Mouse (Mus musculus) G1E (cell line): ENCODE data around the gene Vax2.

Experiments used
- CTCF ChIP-seq: IDR thresholded peaks from 2 replicates; pipeline ENCODE4 v1.5.1; 2012; ENCODE audit warnings: low read depth, low read length, inconsistent platforms, mixed read lengths
- GATA1 ChIP-seq: IDR thresholded peaks from 2 replicates; pipeline ENCODE4 v1.6.1; 2012; ENCODE audit warnings: borderline replicate concordance, low read length, inconsistent platforms, mixed read lengths
- GATA2 ChIP-seq: IDR thresholded peaks from 2 replicates; pipeline ENCODE4 v1.6.1; 2012; ENCODE audit warnings: low read depth, low read length, inconsistent platforms, borderline replicate concordance
- POLR2AphosphoS5 ChIP-seq: IDR thresholded peaks from 2 replicates; pipeline ENCODE4 v1.6.1; 2012; ENCODE audit warnings: low read depth, low read length, inconsistent platforms; ENCODE audit not compliant: insufficient replicate concordance
- TAL1 ChIP-seq: conservative IDR thresholded peaks from 2 replicates; pipeline ENCODE4 v1.6.1; 2012; ENCODE audit warnings: low read depth, low read length, inconsistent platforms, mixed read lengths

- TF ChIP-seq CTCF, result peak; percentile 58
- TF ChIP-seq TAL1, result no peak
- no peak for TF ChIP-seq POLR2AphosphoS5
- no peak for TF ChIP-seq GATA1
- TF ChIP-seq GATA2, result no peak
These were observed 17.4 kb downstream of the Vax2 start for GRCm38 (mm10) chr6:83728488-83728887.
